Mouse (Mus musculus) hindbrain, embryonic 13.5 days (tissue): ENCODE results near the gene Apobec1. TPM values are rescaled to one million over a fixed set of nuclear protein-coding genes. Genes with fewer than 3 reads are reported as not detected.
"Not testable (repeated sequence)": the region's sequence is repeated elsewhere in the genome, so short reads cannot be mapped to it uniquely, and the experiment has no call there.

Experiments used
- ATAC-seq: fragments of 200-750 bp; cut with Nextera tagmentation; 2 replicates; pipeline ENCODE4 v1.8.0; 2017; ENCODE audit warnings: moderate TSS enrichment; ENCODE audit not compliant: low FRiP score
- H3K27ac ChIP-seq: fragments of 300-500 bp; sonication (generic); 2 replicates; pipeline ENCODE4 v1.5.1; 2015; ENCODE audit warnings: inconsistent platforms, mild to moderate bottlenecking, moderate library complexity
- H3K27me3 ChIP-seq: fragments of 300-500 bp; sonication (generic); 2 replicates; pipeline ENCODE4 v1.6.1; 2015; ENCODE audit warnings: mild to moderate bottlenecking, inconsistent platforms
- H3K36me3 ChIP-seq: fragments of 300-500 bp; sonication (generic); 2 replicates; pipeline ENCODE4 v1.6.1; 2015; ENCODE audit warnings: mild to moderate bottlenecking, inconsistent platforms
- H3K4me1 ChIP-seq: fragments of 300-500 bp; sonication (generic); replicated peaks from 2 replicates; pipeline ENCODE4 v1.6.1; 2015; ENCODE audit warnings: inconsistent platforms
- H3K4me2 ChIP-seq: fragments of 300-500 bp; sonication (generic); 2 replicates; pipeline ENCODE4 v1.6.1; 2015; ENCODE audit warnings: inconsistent platforms, mild to moderate bottlenecking, moderate library complexity
- H3K4me3 ChIP-seq: fragments of 300-500 bp; sonication (generic); 2 replicates; pipeline ENCODE4 v1.5.1; 2015; ENCODE audit warnings: mild to moderate bottlenecking, inconsistent platforms
- H3K9ac ChIP-seq: fragments of 300-500 bp; sonication (generic); 2 replicates; pipeline ENCODE4 v1.6.1; 2015; ENCODE audit warnings: mild to moderate bottlenecking, inconsistent platforms
- H3K9me3 ChIP-seq: fragments of 300-500 bp; sonication (generic); 2 replicates; pipeline ENCODE4 v1.6.1; 2016; ENCODE audit warnings: inconsistent platforms
- WGBS: fragments of 180-500 bp; shearing (Covaris S2); methylation state at CpG from one replicate; pipeline ENCODE4 v1.1.7; 2015; 5-methylcytosine and 5-hydroxymethylcytosine counted together
- polyA plus RNA-seq: library from polyadenylated mRNA; unstranded; fragments of >200 nt; fragmentation: Nextera tagmentation; extraction: Ambion mirVana; gene quantifications from 2 replicates; pipeline ENCODE4 v1.2.1, GENCODE M21; 2015

Apobec1 gene
- 1.5 and 2.5 TPM in 2 replicates for polyA plus RNA-seq

DNA sequence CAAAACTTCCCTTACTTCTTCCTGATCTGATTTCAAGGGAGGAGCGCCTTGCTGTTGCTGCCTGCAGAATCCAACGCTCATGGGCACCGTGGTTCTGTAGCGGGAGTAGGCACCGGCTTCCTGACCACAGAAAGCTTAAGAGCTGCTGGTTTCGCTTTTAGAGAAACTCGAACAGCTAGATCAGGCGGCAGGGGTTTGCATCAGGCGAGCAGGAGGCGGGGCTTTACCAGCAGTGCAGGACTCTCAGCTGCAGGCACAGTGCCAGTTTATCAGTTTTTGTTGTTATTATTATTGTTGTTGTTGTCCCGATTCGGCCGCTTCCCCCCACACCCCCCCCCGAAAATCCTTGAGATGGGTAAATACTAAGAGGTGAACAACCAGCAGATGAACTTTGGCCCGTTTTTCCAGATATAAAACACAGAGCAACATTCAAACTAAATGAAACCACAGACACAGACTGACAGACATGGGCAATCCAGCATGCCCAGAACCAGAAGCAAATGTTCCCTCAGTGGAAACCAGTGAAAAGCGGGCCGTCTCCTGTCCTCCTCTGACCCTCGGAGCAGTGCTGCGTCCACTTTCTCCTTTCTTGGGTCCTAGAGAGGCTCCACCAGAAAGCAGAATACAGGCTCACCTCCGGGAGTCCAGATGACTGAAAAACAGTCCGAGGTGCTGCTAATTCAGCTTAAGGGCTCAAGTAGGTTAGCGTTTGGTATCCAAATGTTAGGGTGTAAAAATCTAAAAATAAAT lies at the start of gene Apobec1:
TSS of gene Apobec1 (minus strand) at position 203 of the 750 bp plus-strand sequence.
- Histone ChIP-seq H3K36me3 (no peaks in the 10 kb centered on the region), H3K4me1 (0 out of 2 replicates have a peak, but pooled peaks cover 7% of the 10 kb centered on the region), H3K27ac (no peak within 1 kb of the TSS), H3K9ac (peak within 1 kb of the TSS; percentile 60; the same call in 1 of the 2 replicates), H3K4me3 (peak within 1 kb of the TSS; percentile 38), H3K4me2 (peak within 1 kb of the TSS; percentile 54), H3K27me3 (no peaks in the 10 kb centered on the region), H3K9me3 (no peaks in the 10 kb centered on the region)
- peak; percentile 74 for ATAC-seq
- 11% methylated on average over 22 of the region's 22 CpGs for WGBS

DNA sequence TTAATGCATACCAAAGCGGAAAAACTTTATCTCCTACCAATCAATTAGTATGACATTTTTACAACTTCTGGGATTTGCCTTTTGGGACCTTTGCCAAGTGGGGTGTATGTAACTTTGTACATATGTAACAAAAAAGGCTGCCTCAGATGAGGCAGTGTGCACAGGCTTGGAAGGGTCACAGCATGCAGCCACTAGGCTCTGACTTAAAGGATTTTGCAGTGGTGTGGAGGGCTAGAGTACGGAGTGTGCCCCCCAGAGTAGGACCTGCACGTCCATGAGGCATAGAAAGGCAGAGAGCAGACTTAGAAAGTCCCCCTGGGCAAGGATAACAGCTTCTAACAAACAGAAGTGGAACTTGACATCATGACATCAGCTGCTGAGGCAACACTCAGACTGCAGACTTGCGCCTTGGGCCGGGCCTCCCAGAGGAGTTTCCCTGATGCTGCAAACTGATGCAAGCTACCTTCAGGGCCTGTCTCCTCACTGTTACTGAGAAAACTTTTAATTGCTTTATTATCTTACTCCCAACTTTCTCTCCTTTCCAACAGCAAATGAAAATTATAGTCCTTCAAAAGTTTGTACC lies 48.2 kb upstream of the Apobec1 start:
- ATAC-seq: no peak
- H3K27me3 ChIP-seq: no peaks in the 10 kb centered on the region
- H3K9ac ChIP-seq: no peak overlapping the region
- H3K9me3 ChIP-seq: no peaks in the 10 kb centered on the region
- no peaks in the 10 kb centered on the region for H3K36me3 ChIP-seq
- 79% methylated on average over 5 of the region's 5 CpGs for WGBS
- H3K4me1 ChIP-seq: no peaks in the 10 kb centered on the region
- no peak overlapping the region for H3K4me2 ChIP-seq
- no peak overlapping the region for H3K27ac ChIP-seq
- no peak overlapping the region for H3K4me3 ChIP-seq

DNA sequence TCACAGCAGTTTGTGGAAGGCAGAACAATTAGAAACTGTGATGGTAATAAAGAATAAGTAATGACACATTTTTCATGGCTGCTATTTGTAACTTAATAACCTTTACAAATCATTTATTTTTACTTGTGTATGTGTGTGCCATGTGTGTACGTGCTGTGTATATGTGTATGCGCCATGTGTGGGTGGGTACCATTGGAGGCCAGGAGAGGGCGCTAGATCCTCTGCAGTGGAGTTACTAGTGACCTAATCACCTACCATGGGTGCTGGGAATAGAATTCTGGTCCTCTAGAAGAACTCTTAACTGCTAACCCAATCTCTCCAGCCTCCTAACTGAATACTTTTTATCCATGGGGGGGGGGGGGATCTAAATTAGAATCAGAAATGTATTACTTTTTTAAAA lies 47.7 kb upstream of the Apobec1 start:
- Histone ChIP-seq H3K4me3 (no peak overlapping the region), H3K9ac (no peak overlapping the region), H3K4me2 (no peak overlapping the region), H3K27me3 (no peaks in the 10 kb centered on the region), H3K36me3 (no peaks in the 10 kb centered on the region), H3K9me3 (no peaks in the 10 kb centered on the region), H3K4me1 (no peaks in the 10 kb centered on the region), H3K27ac (no peak overlapping the region)
- no peak for ATAC-seq
- 83% methylated on average over 3 of the region's 3 CpGs for WGBS

DNA sequence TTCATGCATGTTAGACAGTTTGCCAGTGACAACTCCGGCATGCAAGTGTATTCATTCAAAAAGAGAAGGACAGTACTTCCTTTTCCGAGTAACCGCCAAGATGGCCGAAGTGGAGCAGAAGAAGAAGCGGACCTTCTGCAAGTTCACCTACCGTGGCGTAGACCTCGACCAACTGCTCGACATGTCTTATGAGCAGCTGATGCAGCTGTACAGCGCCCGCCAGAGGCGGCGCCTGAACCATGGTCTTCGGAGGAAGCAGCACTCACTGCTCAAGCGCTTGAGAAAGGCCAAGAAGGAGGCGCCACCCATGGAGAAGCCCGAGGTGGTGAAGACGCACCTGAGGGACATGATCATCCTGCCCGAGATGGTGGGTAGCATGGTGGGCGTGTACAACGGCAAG lies 42.0 kb upstream of the Apobec1 start:
- 91% methylated on average over 21 of the region's 21 CpGs for WGBS
- H3K9ac ChIP-seq, ATAC-seq: not testable (repeated sequence)

DNA sequence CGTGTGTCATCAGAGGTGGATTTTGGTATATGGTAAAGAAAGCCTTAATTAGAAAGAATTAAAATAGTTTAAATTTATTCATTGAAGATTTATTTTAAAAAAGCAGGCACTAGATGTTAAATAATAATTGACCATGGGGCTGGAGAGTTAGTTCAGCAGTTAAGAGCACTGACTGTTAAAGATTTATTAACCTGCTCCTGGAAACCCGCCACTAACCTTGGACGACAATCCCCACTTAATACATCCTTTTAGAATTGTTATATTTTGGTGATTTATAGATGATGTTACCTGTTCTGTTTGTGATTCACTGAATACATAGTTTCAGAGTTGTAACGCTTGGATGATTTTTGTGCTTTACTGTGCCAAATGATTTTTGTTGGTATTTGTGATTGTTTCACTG lies 35.3 kb upstream of the Apobec1 start:
- H3K27me3 ChIP-seq, H3K9me3 ChIP-seq, H3K27ac ChIP-seq, H3K4me3 ChIP-seq, H3K4me2 ChIP-seq, H3K36me3 ChIP-seq, H3K9ac ChIP-seq, ATAC-seq, H3K4me1 ChIP-seq: not testable (repeated sequence)
- 91% methylated on average over 4 of the region's 4 CpGs for WGBS

More for the DNA sequence above, 42.0 kb upstream of the Apobec1 start:
- not testable (repeated sequence) for H3K27ac ChIP-seq, H3K36me3 ChIP-seq, H3K27me3 ChIP-seq, H3K4me1 ChIP-seq, H3K4me3 ChIP-seq, H3K9me3 ChIP-seq, H3K4me2 ChIP-seq

DNA sequence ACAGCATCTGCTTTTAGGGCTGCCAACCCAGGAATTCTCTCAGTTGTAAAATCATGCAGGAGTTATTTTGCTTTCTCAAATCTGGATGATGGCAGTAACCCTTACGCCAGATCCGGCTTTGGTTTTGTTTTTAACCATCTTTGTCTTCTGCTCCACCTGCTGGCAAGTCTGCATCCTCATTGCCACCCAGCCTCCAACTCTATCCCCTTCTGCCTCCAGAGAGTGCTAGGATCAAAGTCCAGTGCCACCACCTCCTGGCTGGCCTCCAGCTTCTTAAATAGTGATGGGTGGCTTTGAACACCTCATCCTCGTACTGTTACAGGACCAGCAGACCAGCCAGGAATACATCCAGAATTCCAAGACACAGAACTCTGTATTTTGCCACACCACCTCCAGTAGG lies 34.4 kb upstream of the Apobec1 start:
- ATAC-seq: no peak
- 84% methylated on average over 3 of the region's 3 CpGs for WGBS

DNA sequence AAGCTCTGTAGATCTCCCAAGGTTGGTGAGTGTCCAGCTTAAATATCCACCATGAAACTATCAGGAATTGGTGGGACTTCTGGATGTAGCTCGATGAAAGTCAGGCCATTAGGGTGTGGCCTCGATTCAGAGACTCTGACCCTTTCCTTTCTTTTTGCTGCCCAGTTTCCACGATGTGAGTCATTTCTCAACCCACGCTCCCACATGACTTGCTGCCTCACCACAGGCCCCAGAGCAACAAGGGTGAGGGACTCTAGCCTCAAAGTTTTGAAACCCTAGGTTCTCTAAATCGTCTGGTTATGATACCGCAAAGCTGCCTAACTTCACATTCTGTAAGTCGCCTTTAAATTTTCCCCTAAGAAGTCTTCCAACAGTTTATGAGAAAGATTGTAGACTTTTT lies 33.1 kb upstream of the Apobec1 start:
- no peaks in the 10 kb centered on the region for H3K9me3 ChIP-seq
- WGBS: 88% methylated on average over 7 of the region's 7 CpGs

More for the DNA sequence above, 34.4 kb upstream of the Apobec1 start:
- no peaks in the 10 kb centered on the region for H3K9me3 ChIP-seq
- no peak overlapping the region for H3K27ac ChIP-seq
- H3K27me3 ChIP-seq: no peaks in the 10 kb centered on the region
- H3K36me3 ChIP-seq: no peaks in the 10 kb centered on the region
- H3K9ac ChIP-seq: no peak overlapping the region
- H3K4me2 ChIP-seq: no peak overlapping the region
- no peak overlapping the region for H3K4me3 ChIP-seq
- no peaks in the 10 kb centered on the region for H3K4me1 ChIP-seq

DNA sequence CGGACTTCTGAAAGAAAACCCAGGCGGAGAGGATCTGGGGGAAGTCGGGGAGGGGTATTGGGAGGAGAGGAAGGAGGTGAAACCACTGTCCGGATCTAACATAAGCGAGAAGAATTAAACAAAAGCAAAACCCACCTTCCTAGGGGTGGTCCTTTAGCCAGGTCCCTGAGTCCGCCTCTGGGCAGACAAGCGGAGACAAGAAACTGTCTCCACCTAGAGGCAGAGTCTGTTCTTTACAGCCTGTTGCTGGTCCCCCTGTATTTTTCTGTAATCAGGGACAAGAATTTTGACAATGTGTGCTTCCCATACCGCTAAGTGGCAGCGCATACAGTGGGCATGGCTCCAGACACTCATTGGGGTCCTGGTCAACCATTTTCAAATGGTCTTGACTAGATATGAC lies 31.2 kb upstream of the Apobec1 start:
- Histone ChIP-seq H3K36me3 (no peaks in the 10 kb centered on the region), H3K9me3 (no peaks in the 10 kb centered on the region), H3K4me3 (no peak overlapping the region), H3K4me2 (no peak overlapping the region), H3K9ac (no peak overlapping the region), H3K27ac (no peak overlapping the region), H3K27me3 (0 out of 2 replicates have a peak, but pooled peaks cover 3% of the 10 kb centered on the region), H3K4me1 (no peaks in the 10 kb centered on the region)
- 50% methylated on average over 9 of the region's 9 CpGs for WGBS
- ATAC-seq: no peak

More for the DNA sequence above, 33.1 kb upstream of the Apobec1 start:
- H3K4me3 ChIP-seq: no peak overlapping the region
- no peaks in the 10 kb centered on the region for H3K36me3 ChIP-seq
- no peak overlapping the region for H3K9ac ChIP-seq
- ATAC-seq: no peak
- no peaks in the 10 kb centered on the region for H3K4me1 ChIP-seq
- no peaks in the 10 kb centered on the region for H3K27me3 ChIP-seq
- H3K27ac ChIP-seq: no peak overlapping the region
- no peak overlapping the region for H3K4me2 ChIP-seq

DNA sequence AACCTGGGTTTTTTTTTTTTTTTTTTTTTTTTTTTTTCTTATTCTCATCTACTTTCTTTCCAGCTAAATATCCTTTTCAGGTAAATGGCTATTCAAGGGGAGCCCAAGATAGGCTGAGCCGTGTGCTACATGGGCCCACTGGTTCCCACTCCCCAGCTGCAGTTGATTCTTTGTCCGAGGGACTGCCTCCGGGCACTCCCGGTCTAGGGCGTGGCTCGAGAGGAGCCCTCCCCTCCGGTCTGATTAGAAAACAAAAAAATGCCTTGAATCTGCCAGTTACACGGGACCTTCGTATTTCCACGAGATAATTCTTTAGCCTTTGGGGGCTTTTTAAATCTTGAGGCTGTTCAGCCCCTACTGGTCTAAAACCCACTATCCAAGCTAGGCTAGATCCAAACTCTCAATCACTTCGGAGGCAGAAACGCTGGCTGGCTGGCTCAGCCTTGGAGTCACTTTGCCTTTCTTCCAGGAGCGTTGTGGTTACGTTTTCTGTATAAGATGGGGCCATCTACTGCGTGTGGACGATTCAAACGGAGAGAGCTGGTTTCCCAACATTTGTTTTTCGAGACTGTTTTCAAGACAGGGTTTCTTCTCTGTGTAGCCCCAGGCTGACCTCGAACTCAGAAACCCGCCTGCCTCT lies 25.3 kb upstream of the Apobec1 start:
- no peaks in the 10 kb centered on the region for H3K9me3 ChIP-seq
- H3K9ac ChIP-seq: no peak overlapping the region
- H3K27me3 ChIP-seq: 0 out of 2 replicates have a peak, but pooled peaks cover 6% of the 10 kb centered on the region
- ATAC-seq: no peak
- peak overlapping the region; percentile 30; the same call in 1 of the 2 replicates for H3K4me2 ChIP-seq
- H3K4me1 ChIP-seq: no peaks in the 10 kb centered on the region; the same call in 1 of the 2 replicates
- WGBS: 36% methylated on average over 20 of the region's 20 CpGs
- no peak overlapping the region for H3K27ac ChIP-seq
- H3K36me3 ChIP-seq: no peaks in the 10 kb centered on the region
- H3K4me3 ChIP-seq: 0 out of 2 replicates have a peak overlapping the region, but pooled peaks have one; percentile 9

DNA sequence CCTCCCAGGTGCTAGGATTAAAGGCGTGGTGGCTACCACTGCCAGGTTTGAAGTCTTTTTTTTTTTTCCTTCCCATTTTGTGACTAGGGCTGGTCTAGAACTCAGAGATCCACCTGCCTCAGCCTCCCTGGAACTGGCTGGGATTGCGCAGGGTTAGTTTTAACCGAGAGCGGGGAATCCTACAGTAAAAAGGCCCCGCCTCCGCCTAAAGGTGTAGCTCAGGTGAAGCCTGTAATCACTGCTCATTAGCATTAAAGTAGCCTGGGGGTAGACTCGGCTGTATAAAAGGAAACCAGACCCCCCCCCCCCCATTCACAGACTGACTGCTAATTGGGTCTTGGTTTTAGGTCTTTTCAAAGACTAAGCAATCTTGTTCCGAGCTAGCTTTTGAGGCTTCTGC lies 23.9 kb upstream of the Apobec1 start, which contains the start of gene Dppa3:
TSS of gene Dppa3 (plus strand) at position 301 of the 400 bp plus-strand sequence.
- no peak within 1 kb of the TSS for H3K4me3 ChIP-seq
- no peaks in the 10 kb centered on the region for H3K9me3 ChIP-seq
- no peak within 1 kb of the TSS for H3K9ac ChIP-seq
- H3K4me2 ChIP-seq: no peak within 1 kb of the TSS
- H3K27me3 ChIP-seq: 0 out of 2 replicates have a peak, but pooled peaks cover 6% of the 10 kb centered on the region
- WGBS: 95% methylated on average over 8 of the region's 8 CpGs
- no peaks in the 10 kb centered on the region for H3K36me3 ChIP-seq
- no peak within 1 kb of the TSS for H3K27ac ChIP-seq
- ATAC-seq: no peak
- no peaks in the 10 kb centered on the region; the same call in 1 of the 2 replicates for H3K4me1 ChIP-seq

DNA sequence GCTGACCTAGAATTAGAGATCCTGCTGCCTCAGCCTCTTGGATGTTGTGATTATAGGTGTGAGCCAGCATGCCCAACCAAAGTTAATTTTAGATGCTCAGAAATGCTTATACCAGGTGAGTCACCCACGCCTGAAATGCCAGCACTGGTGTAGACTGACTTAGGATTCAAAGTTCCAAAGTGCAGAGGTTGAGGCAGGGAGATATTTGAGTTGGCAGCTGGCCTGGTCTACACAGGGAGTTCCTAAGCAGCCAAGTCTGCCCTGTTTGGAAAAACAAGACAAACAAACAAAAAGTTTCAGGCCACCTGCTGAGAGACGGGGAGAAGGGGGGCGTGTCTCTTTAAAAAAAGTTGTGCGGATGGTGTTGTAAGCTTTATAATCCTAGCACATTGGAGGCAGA lies 22.9 kb upstream of the Apobec1 start:
- 88% methylated on average over 4 of the region's 4 CpGs for WGBS
- Histone ChIP-seq H3K4me1 (no peaks in the 10 kb centered on the region; the same call in 1 of the 2 replicates), H3K9ac (no peak overlapping the region), H3K9me3 (no peaks in the 10 kb centered on the region), H3K4me2 (no peak overlapping the region), H3K36me3 (no peaks in the 10 kb centered on the region), H3K4me3 (no peak overlapping the region), H3K27ac (no peak overlapping the region), H3K27me3 (0 out of 2 replicates have a peak, but pooled peaks cover 6% of the 10 kb centered on the region)
- ATAC-seq: no peak

DNA sequence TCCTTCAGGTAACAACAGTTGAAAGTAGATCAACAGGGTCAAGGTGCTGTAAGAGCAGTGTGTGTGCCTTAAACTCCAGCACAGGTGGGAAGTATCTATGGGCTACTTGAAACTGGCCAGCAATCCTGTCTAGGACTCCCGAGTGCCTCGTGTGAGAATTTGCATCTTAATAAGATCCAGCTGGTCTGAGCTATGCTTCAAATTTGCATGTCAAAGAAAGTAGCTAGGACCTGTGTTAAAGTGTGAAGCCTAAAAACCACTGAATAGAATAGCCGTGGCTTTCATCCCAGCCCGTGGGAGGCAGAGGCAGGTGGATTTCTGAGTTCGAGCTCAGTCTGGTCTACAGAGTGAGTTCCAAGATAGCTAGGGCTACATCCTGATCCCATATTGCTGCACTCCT lies 22.2 kb upstream of the Apobec1 start:
- no peak for ATAC-seq
- Histone ChIP-seq H3K36me3 (no peaks in the 10 kb centered on the region), H3K4me2 (no peak overlapping the region), H3K27ac (no peak overlapping the region), H3K9me3 (no peaks in the 10 kb centered on the region), H3K4me3 (no peak overlapping the region), H3K9ac (no peak overlapping the region), H3K27me3 (0 out of 2 replicates have a peak, but pooled peaks cover 6% of the 10 kb centered on the region), H3K4me1 (no peaks in the 10 kb centered on the region; the same call in 1 of the 2 replicates)
- WGBS: 22% methylated on average over 5 of the region's 5 CpGs
